Mouse (Mus musculus) intestine, embryonic 15.5 days (tissue): Measurements from ENCODE around the gene Thoc5. TPM values are rescaled to one million over a fixed set of nuclear protein-coding genes. Genes with fewer than 3 reads are reported as not detected.

Experiments used
- ATAC-seq: fragments of 200-750 bp; cut with Nextera tagmentation; 2 replicates; pipeline ENCODE4 v1.8.0; 2017; ENCODE audit warnings: moderate TSS enrichment, moderate library complexity
- H3K27ac ChIP-seq: fragments of 300-500 bp; sonication (generic); 2 replicates; pipeline ENCODE4 v1.5.1; 2015; ENCODE audit warnings: mild to moderate bottlenecking, inconsistent platforms
- H3K27me3 ChIP-seq: fragments of 300-500 bp; sonication (generic); replicated peaks from 2 replicates; pipeline ENCODE4 v1.6.1; 2015; ENCODE audit warnings: inconsistent platforms
- H3K36me3 ChIP-seq: fragments of 300-500 bp; sonication (generic); 2 replicates; pipeline ENCODE4 v1.6.1; 2015; ENCODE audit warnings: inconsistent platforms
- H3K4me1 ChIP-seq: fragments of 300-500 bp; sonication (generic); replicated peaks from 2 replicates; pipeline ENCODE4 v1.6.1; 2015; ENCODE audit warnings: inconsistent platforms
- H3K4me2 ChIP-seq: fragments of 300-500 bp; sonication (generic); replicated peaks from 2 replicates; pipeline ENCODE4 v1.6.1; 2015; ENCODE audit warnings: mild to moderate bottlenecking, inconsistent platforms
- H3K4me3 ChIP-seq: fragments of 300-500 bp; sonication (generic); replicated peaks from 2 replicates; pipeline ENCODE4 v1.5.1; 2015; ENCODE audit warnings: inconsistent platforms
- H3K9ac ChIP-seq: fragments of 300-500 bp; sonication (generic); 2 replicates; pipeline ENCODE4 v1.6.1; 2015; ENCODE audit warnings: inconsistent platforms
- H3K9me3 ChIP-seq: fragments of 300-500 bp; sonication (generic); 2 replicates; pipeline ENCODE4 v1.6.1; 2016; ENCODE audit warnings: inconsistent platforms
- WGBS: fragments of 180-500 bp; shearing (Covaris S2); methylation state at CpG from one replicate; pipeline ENCODE4 v1.1.7; 2015; 5-methylcytosine and 5-hydroxymethylcytosine counted together
- polyA plus RNA-seq: library from polyadenylated mRNA; unstranded; fragments of >200 nt; fragmentation: Nextera tagmentation; extraction: Ambion mirVana; gene quantifications from 2 replicates; pipeline ENCODE4 v1.2.1, GENCODE M21; 2015

Thoc5 gene
- 33.6 and 34.3 TPM in 2 replicates for polyA plus RNA-seq

GRCm38 (mm10) chr11:4894848-4895816 lies at the start of gene Thoc5:
Gene Thoc5 (plus strand): TSS chr11:4895320.
- H3K9me3 ChIP-seq, result no peaks in the 10 kb centered on the region
- WGBS, result 2% methylated on average over 52 of the region's 52 CpGs
- H3K27ac ChIP-seq, result peak within 1 kb of the TSS; percentile 38; the same call in 1 of the 2 replicates
- peak within 1 kb of the TSS; percentile 67 for H3K9ac ChIP-seq
- peak within 1 kb of the TSS; percentile 80 for H3K4me2 ChIP-seq
- peaks cover 4% of the 10 kb centered on the region; the same call in 1 of the 2 replicates for H3K4me1 ChIP-seq
- H3K27me3 ChIP-seq, result no peaks in the 10 kb centered on the region
- peak; percentile 93 for ATAC-seq
- peaks cover 5% of the 10 kb centered on the region; the same call in 1 of the 2 replicates for H3K36me3 ChIP-seq
- peak within 1 kb of the TSS; percentile 69 for H3K4me3 ChIP-seq

DNA sequence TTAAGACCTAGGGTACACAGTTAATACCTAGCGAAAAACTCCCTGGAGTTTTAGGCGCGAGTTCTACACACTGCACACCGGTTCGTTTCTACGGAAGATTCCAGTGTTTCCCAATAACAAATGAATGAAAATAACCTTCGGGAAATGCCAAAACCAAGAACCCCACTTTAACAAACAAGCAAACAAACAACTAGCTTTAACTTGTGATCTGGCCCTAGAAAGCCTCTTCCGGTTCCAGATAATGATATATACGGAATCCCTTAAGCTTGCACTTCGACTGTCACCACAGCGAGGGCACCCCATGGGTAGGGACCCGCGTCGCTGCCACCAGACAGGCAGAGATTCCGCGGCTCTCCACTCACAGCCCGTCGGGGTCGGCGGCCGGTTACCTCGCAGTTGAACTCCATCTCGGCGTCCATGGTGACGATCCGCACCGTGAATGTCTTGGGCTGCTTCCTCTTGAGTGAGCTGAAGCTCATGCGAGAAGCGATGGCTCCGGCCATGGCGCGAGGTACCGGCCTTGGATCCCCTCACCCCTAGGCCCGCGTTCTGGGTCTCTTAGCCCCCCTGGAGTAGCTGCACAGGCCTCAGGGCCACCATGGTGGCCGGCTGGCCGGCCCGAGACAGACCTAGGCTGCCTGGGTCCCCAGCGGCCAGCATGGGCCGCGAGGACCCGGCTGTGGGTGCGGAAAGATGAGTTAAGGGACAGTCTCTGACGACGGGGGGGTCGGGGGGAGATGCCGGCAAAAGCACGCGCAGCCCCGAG lies 46.5 kb upstream of the Thoc5 start:
- ATAC-seq, result peak; percentile 56
- H3K9me3 ChIP-seq, result no peaks in the 10 kb centered on the region
- peak overlapping the region; percentile 100 for H3K4me3 ChIP-seq
- H3K27me3 ChIP-seq, result no peaks in the 10 kb centered on the region
- under 1% methylated on average over 50 of the region's 50 CpGs for WGBS
- peak overlapping the region; percentile 95 for H3K9ac ChIP-seq
- H3K36me3 ChIP-seq, result no peaks in the 10 kb centered on the region
- peak overlapping the region; percentile 85 for H3K27ac ChIP-seq
- peaks cover 3% of the 10 kb centered on the region; the same call in 1 of the 2 replicates for H3K4me1 ChIP-seq
- peak overlapping the region; percentile 68 for H3K4me2 ChIP-seq

GRCm38 (mm10) chr11:4849258-4849943 lies 45.7 kb upstream of the Thoc5 start, which contains the start of gene Nf2:
Gene Nf2 (minus strand): TSS chr11:4849536.
- whole genome bisulfite sequencing, result under 1% methylated on average over 60 of the region's 60 CpGs
- H3K4me3 ChIP-seq, result peak within 1 kb of the TSS; percentile 100
- ATAC-seq, result peak; percentile 100

DNA sequence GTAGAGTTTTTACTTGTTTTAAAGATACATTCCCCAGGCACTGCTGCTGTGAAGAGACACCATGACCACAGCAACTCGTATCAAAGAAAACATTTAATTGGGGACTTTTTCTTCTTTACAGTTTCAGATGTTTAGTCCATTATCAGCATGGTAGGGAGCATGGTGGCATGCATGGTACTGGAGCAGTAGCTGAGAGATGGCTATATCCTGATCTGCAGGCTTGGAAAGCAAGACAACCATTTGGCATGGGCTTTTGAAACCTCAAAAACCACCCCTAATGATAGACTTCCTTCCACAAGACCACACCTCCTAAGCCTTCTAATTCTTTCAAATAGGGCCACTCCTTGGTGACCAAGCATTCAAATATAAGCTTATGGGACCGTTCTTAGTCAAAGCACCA lies 44.7 kb upstream of the Thoc5 start:
- Histone ChIP-seq H3K9ac (no peak overlapping the region), H3K4me1 (peaks cover 3% of the 10 kb centered on the region; the same call in 1 of the 2 replicates), H3K36me3 (no peaks in the 10 kb centered on the region), H3K4me2 (no peak overlapping the region), H3K4me3 (no peak overlapping the region), H3K27ac (no peak overlapping the region), H3K9me3 (no peaks in the 10 kb centered on the region), H3K27me3 (no peaks in the 10 kb centered on the region)
- 93% methylated on average over 2 of the region's 2 CpGs for WGBS
- no peak for ATAC-seq

More at GRCm38 (mm10) chr11:4849258-4849943, 45.7 kb upstream of the Thoc5 start, which contains the start of gene Nf2:
- Histone ChIP-seq H3K36me3 (no peaks in the 10 kb centered on the region), H3K27ac (peak within 1 kb of the TSS; percentile 85), H3K27me3 (no peaks in the 10 kb centered on the region), H3K4me2 (peak within 1 kb of the TSS; percentile 68), H3K4me1 (peaks cover 3% of the 10 kb centered on the region; the same call in 1 of the 2 replicates), H3K9ac (peak within 1 kb of the TSS; percentile 95), H3K9me3 (no peaks in the 10 kb centered on the region)

DNA sequence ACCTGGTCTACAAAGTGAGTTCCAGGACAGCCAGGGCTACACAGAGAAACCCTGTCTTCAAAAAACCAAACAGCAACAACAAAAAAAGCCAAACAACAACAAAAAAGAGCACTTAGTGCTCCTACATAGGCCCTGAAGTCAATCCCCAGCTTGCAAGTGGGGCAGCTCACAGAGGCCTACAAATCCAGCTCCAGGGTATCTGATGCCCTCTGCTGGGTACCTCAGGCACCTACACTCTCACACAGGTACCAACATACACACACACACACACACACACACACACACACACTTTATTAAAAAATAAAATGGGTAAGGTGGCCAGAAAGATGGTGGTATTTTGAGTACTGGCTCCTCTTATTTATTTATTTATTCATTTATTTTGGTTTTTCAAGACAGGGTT lies 42.1 kb upstream of the Thoc5 start:
- no peaks in the 10 kb centered on the region for H3K9me3 ChIP-seq
- H3K36me3 ChIP-seq, result no peaks in the 10 kb centered on the region
- H3K4me1 ChIP-seq, result 0 out of 2 replicates have a peak, but pooled peaks cover 1% of the 10 kb centered on the region
- no peak overlapping the region for H3K4me3 ChIP-seq
- no peak overlapping the region for H3K27ac ChIP-seq
- no peaks in the 10 kb centered on the region for H3K27me3 ChIP-seq
- no peak overlapping the region for H3K4me2 ChIP-seq
- no peak for ATAC-seq
- H3K9ac ChIP-seq, result no peak overlapping the region

- 95% methylated on average over 5 of the region's 5 CpGs for WGBS
- no peak for ATAC-seq
- Histone ChIP-seq H3K9me3 (no peaks in the 10 kb centered on the region), H3K4me1 (no peaks in the 10 kb centered on the region), H3K27me3 (no peaks in the 10 kb centered on the region), H3K36me3 (no peaks in the 10 kb centered on the region), H3K9ac (no peak overlapping the region), H3K27ac (no peak overlapping the region), H3K4me2 (no peak overlapping the region), H3K4me3 (no peak overlapping the region)
Observed at GRCm38 (mm10) chr11:4854181-4854580, 40.9 kb upstream of the Thoc5 start.

DNA sequence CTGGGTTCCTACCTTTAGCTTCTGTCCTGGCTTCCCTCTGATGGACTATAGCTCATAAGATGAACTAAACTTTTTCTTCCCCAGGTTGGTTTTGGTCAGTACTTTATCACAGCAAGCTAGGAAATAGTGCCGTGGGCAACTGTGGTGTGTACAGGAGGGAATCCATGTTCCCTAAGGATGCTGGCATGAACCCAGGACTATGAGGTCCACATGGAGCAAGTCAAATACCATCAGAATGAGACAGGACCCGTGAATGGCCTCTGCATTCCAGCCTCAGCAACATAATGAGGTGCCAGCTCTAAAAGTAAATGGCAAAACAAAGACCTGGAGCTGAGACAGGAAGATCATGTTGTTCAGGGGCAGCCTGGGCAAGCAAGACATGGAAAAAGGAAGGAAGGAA lies 36.7 kb upstream of the Thoc5 start:
- no peak overlapping the region for H3K27ac ChIP-seq
- 50% methylated on average over 2 of the region's 2 CpGs for WGBS
- no peaks in the 10 kb centered on the region for H3K36me3 ChIP-seq
- H3K9me3 ChIP-seq, result no peaks in the 10 kb centered on the region
- H3K4me2 ChIP-seq, result no peak overlapping the region
- no peak overlapping the region for H3K4me3 ChIP-seq
- no peaks in the 10 kb centered on the region for H3K4me1 ChIP-seq
- H3K9ac ChIP-seq, result no peak overlapping the region
- H3K27me3 ChIP-seq, result no peaks in the 10 kb centered on the region
- ATAC-seq, result no peak

- ATAC-seq, result no peak
- no peak overlapping the region for H3K27ac ChIP-seq
- WGBS, result 63% methylated on average over 1 of the region's 1 CpGs
Observed at GRCm38 (mm10) chr11:4860986-4861385, 34.1 kb upstream of the Thoc5 start.

DNA sequence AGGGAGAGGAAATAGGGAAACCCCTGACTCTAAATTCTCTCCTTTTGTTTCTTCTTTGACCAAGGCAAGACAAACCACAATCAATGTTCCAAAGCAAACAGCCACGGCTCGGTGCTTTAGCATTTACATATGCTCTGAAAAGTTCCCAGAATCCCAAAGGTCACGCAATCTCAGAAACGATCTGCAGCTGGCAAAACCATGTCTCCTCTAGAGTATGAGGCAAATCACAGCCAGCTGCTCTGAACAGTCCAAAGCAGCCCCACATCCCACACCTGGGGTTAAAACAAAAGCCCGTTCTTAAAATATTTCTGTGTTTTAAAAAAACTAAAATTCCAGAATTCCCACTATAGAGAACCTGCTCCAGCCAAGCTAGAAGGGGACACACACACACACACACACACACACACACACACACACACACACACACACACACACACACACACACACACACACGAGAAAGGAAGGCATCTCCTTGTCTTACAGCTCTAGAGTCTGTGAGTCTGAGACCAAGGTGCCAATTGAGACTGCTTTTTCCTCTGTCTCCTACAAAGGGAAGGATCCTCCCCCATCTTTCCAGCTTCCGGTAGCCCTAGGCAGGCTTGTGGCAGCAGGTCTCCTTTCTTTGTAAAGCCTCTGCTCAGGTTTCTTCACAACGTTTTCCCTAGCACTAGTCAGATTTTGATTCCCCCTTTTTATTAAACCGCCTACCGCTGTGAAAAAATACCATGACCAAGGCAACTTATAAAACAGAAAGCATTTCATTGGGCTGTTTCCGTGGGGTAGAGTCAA lies 33.1 kb upstream of the Thoc5 start:
- Histone ChIP-seq H3K9me3 (no peaks in the 10 kb centered on the region), H3K27me3 (no peaks in the 10 kb centered on the region), H3K4me1 (no peaks in the 10 kb centered on the region), H3K36me3 (no peaks in the 10 kb centered on the region), H3K4me3 (no peak overlapping the region), H3K4me2 (no peak overlapping the region), H3K9ac (no peak overlapping the region), H3K27ac (no peak overlapping the region)
- 50% methylated on average over 11 of the region's 11 CpGs for WGBS
- ATAC-seq, result no peak

More at GRCm38 (mm10) chr11:4860986-4861385, 34.1 kb upstream of the Thoc5 start:
- no peak overlapping the region for H3K4me2 ChIP-seq
- H3K9ac ChIP-seq, result no peak overlapping the region
- H3K27me3 ChIP-seq, result no peaks in the 10 kb centered on the region
- no peaks in the 10 kb centered on the region for H3K9me3 ChIP-seq
- H3K4me1 ChIP-seq, result no peaks in the 10 kb centered on the region
- H3K36me3 ChIP-seq, result no peaks in the 10 kb centered on the region
- H3K4me3 ChIP-seq, result no peak overlapping the region

DNA sequence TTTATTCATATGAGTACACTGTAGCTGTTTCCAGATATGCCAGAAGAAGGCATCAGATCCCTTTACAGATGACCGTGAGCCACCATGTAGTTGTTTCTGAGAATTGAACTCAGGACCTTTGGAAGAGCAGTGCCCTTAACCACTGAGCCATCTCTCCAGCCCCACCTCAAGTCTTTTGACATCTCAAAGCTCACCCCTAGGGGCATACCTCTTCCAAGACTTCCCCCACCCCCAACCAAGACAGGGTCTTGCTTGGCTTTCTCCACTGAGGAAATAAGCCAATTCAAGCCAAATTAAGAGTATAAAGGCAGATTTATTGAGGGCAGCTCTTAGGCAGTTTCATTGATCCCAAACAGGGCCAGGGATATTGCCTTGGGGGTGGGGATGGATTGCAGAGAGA lies 32.4 kb upstream of the Thoc5 start:
- no peak overlapping the region for H3K27ac ChIP-seq
- H3K4me3 ChIP-seq, result no peak overlapping the region
- no peaks in the 10 kb centered on the region for H3K9me3 ChIP-seq
- no peaks in the 10 kb centered on the region for H3K36me3 ChIP-seq
- ATAC-seq, result no peak
- H3K9ac ChIP-seq, result no peak overlapping the region
- 88% methylated on average over 1 of the region's 1 CpGs for WGBS
- H3K4me1 ChIP-seq, result no peaks in the 10 kb centered on the region
- H3K4me2 ChIP-seq, result no peak overlapping the region
- no peaks in the 10 kb centered on the region for H3K27me3 ChIP-seq

DNA sequence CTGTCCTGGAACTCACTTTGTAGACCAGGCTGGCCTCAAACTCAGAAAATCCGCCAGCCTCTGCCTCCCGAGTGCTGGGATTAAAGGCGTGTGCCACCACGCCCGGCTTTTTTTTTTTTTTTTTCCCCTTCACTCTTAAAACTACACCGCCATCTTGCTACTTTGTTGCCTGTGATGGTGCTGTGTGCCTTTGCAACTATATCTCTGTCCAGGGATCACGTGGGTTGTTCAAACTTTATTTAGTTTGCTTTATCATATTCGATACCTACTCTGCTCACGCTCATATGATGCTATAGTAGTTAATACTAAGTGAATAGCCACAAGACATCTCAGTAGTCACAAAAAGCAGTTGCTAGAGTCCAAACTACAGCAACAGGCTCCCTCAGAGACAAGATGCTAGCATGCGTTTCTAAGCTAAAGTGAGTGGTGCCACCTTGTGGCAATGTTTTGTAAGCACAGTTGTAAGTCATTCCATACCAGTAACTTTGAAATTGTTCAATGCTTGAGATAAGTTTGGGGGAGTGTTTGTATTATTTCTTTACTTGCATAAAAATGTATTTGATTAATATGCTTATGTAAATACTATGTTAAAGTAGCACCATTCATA lies 29.4 kb upstream of the Thoc5 start:
- H3K4me1 ChIP-seq, result no peaks in the 10 kb centered on the region
- WGBS, result 29% methylated on average over 10 of the region's 10 CpGs
- no peaks in the 10 kb centered on the region for H3K27me3 ChIP-seq
- H3K4me2 ChIP-seq, result no peak overlapping the region
- H3K9ac ChIP-seq, result no peak overlapping the region
- no peak overlapping the region for H3K4me3 ChIP-seq
- no peaks in the 10 kb centered on the region for H3K9me3 ChIP-seq
- no peak for ATAC-seq
- no peaks in the 10 kb centered on the region for H3K36me3 ChIP-seq
- H3K27ac ChIP-seq, result no peak overlapping the region
